Mouse (Mus musculus) liver, embryonic 13.5 days (tissue): ENCODE data around the gene Tmc5. TPM values are rescaled to one million over a fixed set of nuclear protein-coding genes. Genes with fewer than 3 reads are reported as not detected.
A peak's percentile ranks its signal among the peaks of the same experiment; 100 is the strongest.

Experiments
- ATAC-seq: fragments of 200-750 bp; cut with Nextera tagmentation; 2 replicates; pipeline ENCODE4 v1.8.0; 2017; ENCODE audit warnings: low read depth, mild to moderate bottlenecking, moderate number of reproducible peaks, moderate library complexity
- DNase-seq: peaks from one replicate; pipeline ENCODE4 v3.0.0; 2022
- H3K27ac ChIP-seq: fragments of 300-500 bp; sonication (generic); 2 replicates; pipeline ENCODE4 v1.5.1; 2015; ENCODE audit warnings: moderate library complexity, mild to moderate bottlenecking, inconsistent platforms
- H3K27me3 ChIP-seq: fragments of 300-500 bp; sonication (generic); 2 replicates; pipeline ENCODE4 v1.6.1; 2015; ENCODE audit warnings: mild to moderate bottlenecking, inconsistent platforms
- H3K36me3 ChIP-seq: fragments of 300-500 bp; sonication (generic); 2 replicates; pipeline ENCODE4 v1.6.1; 2015; ENCODE audit warnings: mild to moderate bottlenecking, inconsistent platforms
- H3K4me1 ChIP-seq: fragments of 300-500 bp; sonication (generic); replicated peaks from 2 replicates; pipeline ENCODE4 v1.6.1; 2015; ENCODE audit warnings: inconsistent platforms
- H3K4me2 ChIP-seq: fragments of 300-500 bp; sonication (generic); 2 replicates; pipeline ENCODE4 v1.6.1; 2015; ENCODE audit warnings: inconsistent platforms, mild to moderate bottlenecking, moderate library complexity
- H3K4me3 ChIP-seq: fragments of 300-500 bp; sonication (generic); replicated peaks from 2 replicates; pipeline ENCODE4 v1.5.1; 2015; ENCODE audit warnings: mild to moderate bottlenecking, inconsistent platforms
- H3K9ac ChIP-seq: fragments of 300-500 bp; sonication (generic); 2 replicates; pipeline ENCODE4 v1.6.1; 2015; ENCODE audit warnings: mild to moderate bottlenecking, inconsistent platforms
- H3K9me3 ChIP-seq: fragments of 300-500 bp; sonication (generic); replicated peaks from 2 replicates; pipeline ENCODE4 v1.6.1; 2016; ENCODE audit warnings: inconsistent platforms
- WGBS: fragments of 180-500 bp; shearing (Covaris S2); methylation state at CpG from one replicate; pipeline ENCODE4 v1.1.7; 2015; ENCODE audit not compliant: insufficient replicate concordance; 5-methylcytosine and 5-hydroxymethylcytosine counted together
- polyA plus RNA-seq: library from polyadenylated mRNA; unstranded; fragments of >200 nt; fragmentation: Nextera tagmentation; extraction: Ambion mirVana; gene quantifications from 2 replicates; pipeline ENCODE4 v1.2.1, GENCODE M21; 2015

Gene Tmc5
- polyA plus RNA-seq, 1 experiment from 2014 or later, result not detected

DNA sequence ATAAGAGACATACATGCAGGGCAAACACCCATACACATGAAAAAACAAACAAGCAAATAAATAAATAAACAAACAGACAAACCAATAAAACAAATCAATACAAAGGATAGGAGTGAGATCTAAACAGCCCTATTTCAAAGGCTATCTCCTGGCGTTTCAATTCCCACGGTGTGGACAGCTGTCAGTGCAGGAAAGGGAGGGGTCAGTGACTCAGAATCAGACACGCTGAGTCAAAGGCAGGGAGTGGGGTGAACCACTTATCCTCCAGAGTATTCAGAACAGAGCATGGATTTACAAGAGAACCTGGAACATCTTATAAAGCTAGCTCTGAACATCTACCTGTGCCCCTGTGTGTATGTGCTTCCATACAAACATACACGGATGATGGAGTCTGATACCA is 100.1 kb downstream of the Tmc5 start:
- peaks cover 8% of the 10 kb centered on the region; the same call in 1 of the 2 replicates for H3K4me1 ChIP-seq
- no peak overlapping the region for H3K9ac ChIP-seq
- peaks cover 75% of the 10 kb centered on the region for H3K36me3 ChIP-seq
- no peaks in the 10 kb centered on the region for H3K27me3 ChIP-seq
- DNase-seq (no peak), ATAC-seq (no peak)
- H3K4me2 ChIP-seq, result no peak overlapping the region
- H3K4me3 ChIP-seq, result no peak overlapping the region
- WGBS, result 71% methylated on average over 4 of the region's 4 CpGs
- no peaks in the 10 kb centered on the region for H3K9me3 ChIP-seq
- no peak overlapping the region for H3K27ac ChIP-seq

DNA sequence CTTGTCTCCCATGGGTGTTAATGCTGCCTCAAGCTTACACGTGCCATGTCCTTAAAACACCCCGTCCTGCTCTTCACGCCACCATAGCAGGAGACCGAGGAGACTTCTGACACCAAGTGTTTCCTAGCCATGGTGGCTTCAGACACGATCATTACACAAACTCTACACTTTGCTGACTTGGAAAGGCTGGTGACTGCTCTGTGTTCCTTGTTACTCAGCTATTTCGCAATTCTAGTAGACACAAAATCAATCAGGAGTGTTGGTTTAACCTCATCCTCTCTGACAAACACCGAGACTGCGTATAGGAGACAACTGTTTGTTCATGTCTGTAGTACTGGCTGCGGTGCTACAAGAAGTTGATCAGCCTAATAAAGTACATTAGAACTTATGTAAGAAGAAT is 101.8 kb downstream of the Tmc5 start:
- WGBS, result 77% methylated on average over 9 of the region's 9 CpGs
- H3K4me3 ChIP-seq, result no peak overlapping the region
- H3K9me3 ChIP-seq, result no peaks in the 10 kb centered on the region
- ATAC-seq (peak; percentile 38), DNase-seq (no peak)
- peaks cover 59% of the 10 kb centered on the region for H3K36me3 ChIP-seq
- H3K4me2 ChIP-seq, result no peak overlapping the region
- no peak overlapping the region for H3K27ac ChIP-seq
- H3K9ac ChIP-seq, result no peak overlapping the region
- H3K4me1 ChIP-seq, result peaks cover 17% of the 10 kb centered on the region
- H3K27me3 ChIP-seq, result no peaks in the 10 kb centered on the region

GRCm38 (mm10) chr7:118703144-118703561 is 106.1 kb downstream of the Tmc5 start:
- Histone ChIP-seq H3K9me3 (no peaks in the 10 kb centered on the region), H3K4me2 (peak overlapping the region; percentile 89), H3K4me3 (no peak overlapping the region), H3K36me3 (peaks cover 18% of the 10 kb centered on the region), H3K27me3 (no peaks in the 10 kb centered on the region), H3K9ac (peak overlapping the region; percentile 19; the same call in 1 of the 2 replicates), H3K4me1 (peaks cover 46% of the 10 kb centered on the region), H3K27ac (no peak overlapping the region; the same call in 1 of the 2 replicates)
- 84% methylated on average over 15 of the region's 15 CpGs for WGBS
- no peak for DNase-seq
- no peak for ATAC-seq

- peak overlapping the region; percentile 90 for H3K9ac ChIP-seq
- DNase-seq, result no peak
- H3K4me1 ChIP-seq, result peaks cover 46% of the 10 kb centered on the region
- peak; percentile 14 for ATAC-seq
- H3K27me3 ChIP-seq, result no peaks in the 10 kb centered on the region
- peak overlapping the region; percentile 83 for H3K4me3 ChIP-seq
- peaks cover 11% of the 10 kb centered on the region for H3K36me3 ChIP-seq
- H3K27ac ChIP-seq, result peak overlapping the region; percentile 91
- no peaks in the 10 kb centered on the region for H3K9me3 ChIP-seq
- peak overlapping the region; percentile 89 for H3K4me2 ChIP-seq
- WGBS, result 67% methylated on average over 9 of the region's 9 CpGs
Measured at GRCm38 (mm10) chr7:118704001-118704850, 107.1 kb downstream of the Tmc5 start.

DNA sequence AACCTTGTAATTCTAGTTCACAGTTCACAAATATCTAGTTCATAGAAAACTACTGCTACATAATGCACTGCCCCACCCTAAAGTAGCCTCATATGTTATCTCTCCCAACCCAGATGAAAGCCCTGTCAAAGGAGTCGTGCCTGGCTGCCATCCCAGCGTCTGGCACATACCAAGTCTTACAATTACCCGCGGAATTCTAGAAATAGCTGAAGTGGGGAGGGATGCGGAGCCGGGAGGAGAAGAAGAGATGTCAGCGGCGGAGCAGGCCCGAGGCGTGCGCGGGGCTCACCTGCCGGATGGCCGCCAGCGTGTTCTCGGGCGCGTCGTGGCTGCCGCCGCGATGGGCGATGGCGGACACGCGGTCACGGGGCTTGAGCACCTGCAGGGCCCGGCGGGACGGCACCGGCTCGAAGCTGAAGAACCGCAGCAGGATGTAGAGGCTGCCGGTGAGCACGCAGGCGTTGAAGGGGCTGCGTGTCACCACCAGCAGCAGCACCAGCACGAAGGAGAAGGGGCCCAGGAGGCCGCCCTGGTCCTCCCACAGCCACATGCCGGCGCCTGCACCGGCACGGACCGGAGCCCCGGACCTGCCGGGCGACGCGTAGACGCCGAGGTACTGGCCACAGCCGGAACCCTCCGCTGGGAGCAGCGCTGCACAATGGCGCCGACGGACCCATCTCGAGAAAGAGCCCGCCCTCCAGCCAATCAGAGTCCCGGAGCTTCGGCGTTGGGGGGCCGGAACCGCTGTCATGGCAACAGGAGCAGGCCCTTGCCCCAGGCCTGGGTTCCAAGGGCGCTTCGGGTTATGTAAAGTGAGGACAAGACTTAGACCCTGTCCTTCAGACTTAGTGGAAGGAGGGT is 108.2 kb downstream of the Tmc5 start, which contains the start of gene Gde1:
Gene Gde1 (minus strand): TSS at position 678 of the 861 bp plus-strand sequence.
- Histone ChIP-seq H3K4me2 (peak within 1 kb of the TSS; percentile 89), H3K9me3 (no peaks in the 10 kb centered on the region), H3K9ac (peak within 1 kb of the TSS; percentile 90), H3K4me3 (peak within 1 kb of the TSS; percentile 83), H3K27ac (peak within 1 kb of the TSS; percentile 91), H3K4me1 (peaks cover 38% of the 10 kb centered on the region), H3K36me3 (peaks cover 11% of the 10 kb centered on the region), H3K27me3 (no peaks in the 10 kb centered on the region)
- ATAC-seq (peak; percentile 88), DNase-seq (peak; percentile 85)
- under 1% methylated on average over 66 of the region's 66 CpGs for WGBS

- peak overlapping the region; percentile 89 for H3K4me2 ChIP-seq
- H3K27me3 ChIP-seq, result no peaks in the 10 kb centered on the region
- peak overlapping the region; percentile 90; the same call in 1 of the 2 replicates for H3K9ac ChIP-seq
- peaks cover 38% of the 10 kb centered on the region for H3K4me1 ChIP-seq
- H3K36me3 ChIP-seq, result peaks cover 7% of the 10 kb centered on the region
- WGBS, result 47% methylated on average over 6 of the region's 6 CpGs
- no peaks in the 10 kb centered on the region for H3K9me3 ChIP-seq
- peak overlapping the region; percentile 32; the same call in 1 of the 2 replicates for H3K27ac ChIP-seq
- peak overlapping the region; percentile 83 for H3K4me3 ChIP-seq
- ATAC-seq (no peak), DNase-seq (no peak)
Measured at GRCm38 (mm10) chr7:118706051-118706450, 109.0 kb downstream of the Tmc5 start.

- ATAC-seq (no peak), DNase-seq (no peak)
- Histone ChIP-seq H3K4me3 (no peak overlapping the region), H3K9me3 (no peaks in the 10 kb centered on the region), H3K9ac (no peak overlapping the region), H3K27me3 (no peaks in the 10 kb centered on the region), H3K4me2 (no peak overlapping the region), H3K4me1 (peaks cover 38% of the 10 kb centered on the region), H3K27ac (no peak overlapping the region), H3K36me3 (peaks cover 6% of the 10 kb centered on the region)
- WGBS, result 87% methylated on average over 5 of the region's 5 CpGs
Measured at GRCm38 (mm10) chr7:118706488-118706887, 109.4 kb downstream of the Tmc5 start.

GRCm38 (mm10) chr7:118707216-118707615 is 110.1 kb downstream of the Tmc5 start:
- WGBS, result 34% methylated on average over 2 of the region's 2 CpGs
- no peaks in the 10 kb centered on the region for H3K9me3 ChIP-seq
- H3K4me3 ChIP-seq, result no peak overlapping the region
- peaks cover 41% of the 10 kb centered on the region for H3K4me1 ChIP-seq
- ATAC-seq (no peak), DNase-seq (no peak)
- no peaks in the 10 kb centered on the region for H3K27me3 ChIP-seq
- no peak overlapping the region for H3K27ac ChIP-seq
- H3K4me2 ChIP-seq, result no peak overlapping the region
- H3K36me3 ChIP-seq, result no peaks in the 10 kb centered on the region; the same call in 1 of the 2 replicates
- H3K9ac ChIP-seq, result no peak overlapping the region

- Histone ChIP-seq H3K27ac (no peak overlapping the region), H3K9me3 (no peaks in the 10 kb centered on the region), H3K4me3 (no peak overlapping the region), H3K9ac (no peak overlapping the region), H3K4me1 (peaks cover 43% of the 10 kb centered on the region), H3K36me3 (no peaks in the 10 kb centered on the region; the same call in 1 of the 2 replicates), H3K4me2 (no peak overlapping the region), H3K27me3 (no peaks in the 10 kb centered on the region)
- WGBS, result 67% methylated on average over 4 of the region's 4 CpGs
- ATAC-seq (no peak), DNase-seq (no peak)
Measured at GRCm38 (mm10) chr7:118708002-118708401, 110.9 kb downstream of the Tmc5 start.

GRCm38 (mm10) chr7:118710776-118711175 is 113.7 kb downstream of the Tmc5 start:
- Histone ChIP-seq H3K27me3 (no peaks in the 10 kb centered on the region), H3K27ac (no peak overlapping the region), H3K36me3 (peaks cover 11% of the 10 kb centered on the region), H3K4me2 (no peak overlapping the region), H3K9ac (no peak overlapping the region), H3K4me1 (peaks cover 35% of the 10 kb centered on the region), H3K9me3 (no peaks in the 10 kb centered on the region), H3K4me3 (no peak overlapping the region)
- no peak for ATAC-seq
- DNase-seq, result no peak
- WGBS, result 65% methylated on average over 5 of the region's 5 CpGs
